Mouse (Mus musculus) brain, embryonic 14.5 days (tissue): ENCODE measurements at regions not wholly inside any gene's neighbourhood (a gene's known extent, or its start where the extent isn't known, plus 50 kb on each side); places are given as distances from the start of the nearest gene placed in this dataset.

Experiments
- CTCF ChIP-seq: fragments of 200-500 bp; IDR thresholded peaks from 2 replicates; pipeline ENCODE4 v1.5.1; 2012; ENCODE audit warnings: inconsistent platforms, mild to moderate bottlenecking, moderate library complexity, borderline replicate concordance; ENCODE audit not compliant: insufficient read depth, insufficient read length; ENCODE audit errors: extremely low read depth
- POLR2A ChIP-seq: fragments of 200-500 bp; IDR thresholded peaks from 2 replicates; pipeline ENCODE4 v1.6.1; 2012; ENCODE audit warnings: mild to moderate bottlenecking, inconsistent platforms, borderline replicate concordance; ENCODE audit not compliant: poor library complexity, insufficient read depth, insufficient read length, severe bottlenecking; ENCODE audit errors: extremely low read depth

DNA sequence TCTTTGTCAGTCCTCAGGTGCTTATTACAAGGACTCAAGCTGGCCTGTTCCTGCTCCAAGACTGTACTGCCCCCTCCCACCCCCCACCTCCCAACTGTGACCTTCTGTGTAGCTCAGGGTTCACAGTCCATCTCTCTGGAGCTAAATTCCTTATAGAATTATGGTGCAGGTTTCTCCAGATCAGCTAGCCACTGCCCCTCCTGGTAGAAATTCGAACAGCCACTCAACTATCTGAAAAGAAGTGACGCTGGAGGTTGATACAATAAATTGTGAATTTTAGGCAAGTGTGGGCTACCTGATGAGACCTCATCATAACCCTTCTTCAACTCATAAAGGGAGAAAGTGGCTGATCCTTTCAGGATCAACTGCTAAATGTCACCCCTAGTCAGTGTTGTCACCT lies 86.3 kb downstream of the Cct8l1 start:
- TF ChIP-seq CTCF (no peak), POLR2A (no peak)
